Mouse (Mus musculus): ENCODE data around the gene Zfp157.

GRCm38 (mm10) chr5:138441286-138442194, at the start of gene Zfp157:
- TF ChIP-seq CTCF (conservative IDR thresholded peaks at IDR 0.05; ENCODE audit: low read length) (no peak), POU5F1 (IDR thresholded peaks at IDR 0.05; ENCODE audit: borderline replicate concordance, low read length) (no peak), NANOG (IDR thresholded peaks at IDR 0.05; ENCODE audit: borderline replicate concordance, low read length) (no peak)
